Mouse (Mus musculus): Measurements from ENCODE around the gene Tmem242. TPM values are rescaled to one million over a fixed set of nuclear protein-coding genes. Genes with fewer than 3 reads are reported as not detected.

Gene Tmem242
- 135 and 136 TPM in 2 replicates for polyA plus RNA-seq (2015; fragmentation: Nextera tagmentation; extraction: Ambion mirVana)

- WGBS, result under 1% methylated on average over 27 of the region's 27 CpGs
- H3K9ac ChIP-seq, result peak within 1 kb of the TSS; percentile 86
- H3K4me3 ChIP-seq, result peak within 1 kb of the TSS; percentile 74
- H3K4me2 ChIP-seq (replicated peaks), result peak within 1 kb of the TSS; percentile 86
- peaks cover 14% of the 10 kb centered on the region for H3K4me1 ChIP-seq
- H3K27me3 ChIP-seq, result no peaks in the 10 kb centered on the region
- peaks cover 12% of the 10 kb centered on the region; the same call in 1 of the 2 replicates for H3K36me3 ChIP-seq
- H3K27ac ChIP-seq, result peak within 1 kb of the TSS; percentile 65; the same call in 1 of the 2 replicates
- ATAC-seq (ENCODE audit: low FRiP score, low read depth), result peak; percentile 90
- no peaks in the 10 kb centered on the region for H3K9me3 ChIP-seq
These were observed at the start of gene Tmem242 for GRCm38 (mm10) chr17:5440159-5440971. Gene Tmem242, minus strand, starts transcription at chr17:5440259.

DNA sequence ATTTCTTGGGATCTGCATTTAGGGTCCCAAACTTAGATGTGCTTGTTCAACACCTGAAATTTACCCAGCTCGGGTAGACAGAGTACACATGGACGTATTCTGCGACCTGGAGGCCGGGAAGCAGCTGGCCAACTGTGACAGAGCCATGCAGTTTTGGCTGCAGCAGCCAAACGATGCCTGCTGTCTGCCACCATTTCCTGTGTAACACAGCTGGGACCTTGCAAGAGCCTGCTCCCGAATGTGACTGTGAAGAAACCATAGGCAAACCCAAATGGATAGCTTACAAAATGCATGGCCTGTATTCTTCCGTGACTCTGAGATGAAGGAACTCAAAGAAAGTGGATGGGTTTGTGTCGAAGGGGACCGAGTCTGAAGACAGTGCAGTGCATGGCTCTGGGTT, 48.1 kb upstream of the Tmem242 start:
- H3K9me3 ChIP-seq, result no peaks in the 10 kb centered on the region; the same call in 1 of the 2 replicates
- no peak overlapping the region for H3K4me3 ChIP-seq
- H3K4me1 ChIP-seq, result no peaks in the 10 kb centered on the region; the same call in 1 of the 2 replicates
- no peak overlapping the region for H3K4me2 ChIP-seq (replicated peaks)
- H3K9ac ChIP-seq, result no peak overlapping the region
- no peaks in the 10 kb centered on the region for H3K36me3 ChIP-seq
- WGBS, result 52% methylated on average over 9 of the region's 9 CpGs
- no peak overlapping the region for H3K27ac ChIP-seq
- no peak for ATAC-seq (ENCODE audit: low FRiP score, low read depth)
- H3K27me3 ChIP-seq, result peaks cover 3% of the 10 kb centered on the region; the same call in 1 of the 2 replicates

GRCm38 (mm10) chr17:5484663-5485062, 44.6 kb upstream of the Tmem242 start:
- no peaks in the 10 kb centered on the region; the same call in 1 of the 2 replicates for H3K9me3 ChIP-seq

GRCm38 (mm10) chr17:5483456-5483855, 43.4 kb upstream of the Tmem242 start:
- H3K9me3 ChIP-seq, result no peaks in the 10 kb centered on the region; the same call in 1 of the 2 replicates
- H3K36me3 ChIP-seq, result no peaks in the 10 kb centered on the region
- no peak overlapping the region for H3K27ac ChIP-seq
- no peak overlapping the region for H3K9ac ChIP-seq
- ATAC-seq (ENCODE audit: low FRiP score, low read depth), result no peak
- 58% methylated on average over 4 of the region's 4 CpGs for WGBS
- H3K4me3 ChIP-seq, result no peak overlapping the region
- H3K27me3 ChIP-seq, result no peaks in the 10 kb centered on the region
- H3K4me1 ChIP-seq, result no peaks in the 10 kb centered on the region
- no peak overlapping the region for H3K4me2 ChIP-seq (replicated peaks)

More at GRCm38 (mm10) chr17:5484663-5485062, 44.6 kb upstream of the Tmem242 start:
- 97% methylated on average over 1 of the region's 1 CpGs for WGBS
- H3K4me1 ChIP-seq, result no peaks in the 10 kb centered on the region
- no peak overlapping the region for H3K9ac ChIP-seq
- ATAC-seq (ENCODE audit: low FRiP score, low read depth), result no peak
- no peak overlapping the region for H3K27ac ChIP-seq
- H3K27me3 ChIP-seq, result peaks cover 3% of the 10 kb centered on the region; the same call in 1 of the 2 replicates
- no peak overlapping the region for H3K4me3 ChIP-seq
- no peaks in the 10 kb centered on the region for H3K36me3 ChIP-seq
- no peak overlapping the region for H3K4me2 ChIP-seq (replicated peaks)

DNA sequence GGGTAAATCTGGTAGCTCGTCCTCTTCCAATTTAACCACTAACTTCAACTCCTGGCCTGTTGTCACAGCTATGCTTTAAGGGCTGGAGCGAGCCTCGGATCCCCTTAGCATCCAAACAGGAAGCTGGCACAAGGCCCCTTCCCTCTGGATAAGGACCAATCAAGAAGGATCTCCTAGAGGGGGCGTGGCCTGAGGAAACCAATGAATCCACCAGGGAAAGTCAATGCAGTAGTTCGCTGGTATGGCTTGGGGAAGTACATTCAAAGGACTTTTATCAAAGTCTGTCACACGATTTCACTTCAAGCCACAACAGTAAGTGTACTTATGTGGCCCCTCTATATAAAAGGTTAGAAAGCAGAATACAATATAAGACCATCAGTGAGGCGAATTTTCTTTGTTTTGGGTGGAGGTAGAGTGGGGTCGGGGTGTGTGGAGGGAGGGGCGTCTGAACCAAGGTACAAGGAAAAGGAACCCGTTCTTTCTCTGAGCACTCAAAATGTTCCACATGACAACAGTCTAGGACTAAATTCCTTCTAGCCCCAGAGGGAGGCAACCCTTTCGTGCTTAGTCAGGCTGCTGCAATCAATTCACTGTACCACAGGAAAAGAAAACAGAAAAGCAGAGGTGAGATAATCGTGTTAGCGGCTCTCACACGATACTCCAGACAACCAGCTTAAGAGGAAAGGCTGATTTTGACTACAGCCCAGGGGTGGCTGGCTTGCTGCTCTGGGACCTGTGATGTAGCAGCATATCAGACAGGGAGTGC, 36.1 kb upstream of the Tmem242 start:
- Histone ChIP-seq H3K4me3 (no peak overlapping the region), H3K36me3 (no peaks in the 10 kb centered on the region), H3K9ac (no peak overlapping the region), H3K27ac (no peak overlapping the region), H3K27me3 (no peaks in the 10 kb centered on the region), H3K9me3 (no peaks in the 10 kb centered on the region), H3K4me1 (no peaks in the 10 kb centered on the region), H3K4me2 (replicated peaks) (no peak overlapping the region)
- no peak for ATAC-seq (ENCODE audit: low FRiP score, low read depth)
- 63% methylated on average over 14 of the region's 14 CpGs for WGBS

DNA sequence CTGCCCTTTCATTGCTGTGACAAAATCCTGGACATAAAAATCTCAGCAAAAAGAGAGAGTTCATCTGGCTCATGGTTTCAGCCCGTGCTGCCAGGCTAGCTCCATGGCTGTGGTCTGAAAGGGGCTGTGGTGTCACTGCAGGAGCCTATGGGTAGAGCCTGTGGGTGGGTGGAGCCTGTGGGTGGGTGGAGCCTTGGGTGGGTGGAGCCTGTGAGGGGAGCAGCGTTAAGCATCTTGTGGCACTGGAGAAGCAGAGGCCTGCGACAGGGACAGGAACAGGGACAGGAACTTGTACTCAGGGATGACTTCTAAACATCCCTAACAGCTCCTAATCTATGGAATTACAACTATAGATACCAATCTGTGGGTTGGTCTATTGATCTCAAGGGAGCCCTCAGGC, 32.2 kb upstream of the Tmem242 start:
- Histone ChIP-seq H3K4me3 (no peak overlapping the region), H3K36me3 (no peaks in the 10 kb centered on the region), H3K27ac (no peak overlapping the region), H3K27me3 (no peaks in the 10 kb centered on the region), H3K4me1 (no peaks in the 10 kb centered on the region), H3K9me3 (no peaks in the 10 kb centered on the region), H3K9ac (no peak overlapping the region), H3K4me2 (replicated peaks) (no peak overlapping the region)
- no peak for ATAC-seq (ENCODE audit: low FRiP score, low read depth)
- WGBS, result 47% methylated on average over 3 of the region's 3 CpGs

GRCm38 (mm10) chr17:5467177-5467576, 27.1 kb upstream of the Tmem242 start:
- Histone ChIP-seq H3K27ac (no peak overlapping the region), H3K4me1 (no peaks in the 10 kb centered on the region), H3K27me3 (no peaks in the 10 kb centered on the region), H3K9me3 (no peaks in the 10 kb centered on the region), H3K4me3 (no peak overlapping the region), H3K9ac (no peak overlapping the region), H3K4me2 (replicated peaks) (no peak overlapping the region), H3K36me3 (no peaks in the 10 kb centered on the region)
- no peak for ATAC-seq (ENCODE audit: low FRiP score, low read depth)
- 43% methylated on average over 4 of the region's 4 CpGs for WGBS

GRCm38 (mm10) chr17:5466736-5467135, 26.7 kb upstream of the Tmem242 start:
- Histone ChIP-seq H3K4me3 (no peak overlapping the region), H3K4me2 (replicated peaks) (no peak overlapping the region), H3K36me3 (no peaks in the 10 kb centered on the region), H3K4me1 (no peaks in the 10 kb centered on the region), H3K9ac (no peak overlapping the region), H3K27me3 (no peaks in the 10 kb centered on the region), H3K27ac (no peak overlapping the region), H3K9me3 (no peaks in the 10 kb centered on the region)
- WGBS, result 89% methylated on average over 8 of the region's 8 CpGs
- no peak for ATAC-seq (ENCODE audit: low FRiP score, low read depth)

GRCm38 (mm10) chr17:5463912-5464311, 23.9 kb upstream of the Tmem242 start:
- Histone ChIP-seq H3K4me3 (no peak overlapping the region), H3K9ac (no peak overlapping the region), H3K27ac (no peak overlapping the region), H3K4me1 (no peaks in the 10 kb centered on the region), H3K4me2 (replicated peaks) (no peak overlapping the region), H3K27me3 (no peaks in the 10 kb centered on the region), H3K9me3 (no peaks in the 10 kb centered on the region), H3K36me3 (no peaks in the 10 kb centered on the region)
- no peak for ATAC-seq (ENCODE audit: low FRiP score, low read depth)
- WGBS, result 83% methylated on average over 2 of the region's 2 CpGs

DNA sequence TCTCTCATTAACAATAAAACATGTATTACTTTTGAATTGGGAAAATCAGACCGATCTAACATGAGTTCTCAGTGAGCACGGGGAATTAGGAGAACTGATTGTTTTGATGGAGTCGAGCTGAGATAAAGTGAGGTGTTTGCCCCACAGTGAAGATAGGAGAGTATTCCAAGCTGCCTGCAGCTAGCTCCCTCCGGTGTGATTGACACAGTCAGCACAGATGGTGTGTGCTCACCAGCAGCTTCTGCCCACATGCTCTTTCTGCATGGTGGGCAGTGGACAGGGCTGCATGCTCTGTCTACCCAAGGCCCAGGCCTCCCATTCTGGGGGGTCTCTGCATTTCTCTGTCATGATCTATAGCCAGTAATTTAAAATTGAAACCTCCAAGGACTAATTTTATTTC, 13.6 kb upstream of the Tmem242 start:
- WGBS, result 77% methylated on average over 4 of the region's 4 CpGs
- Histone ChIP-seq H3K4me3 (no peak overlapping the region), H3K9me3 (no peaks in the 10 kb centered on the region), H3K36me3 (no peaks in the 10 kb centered on the region), H3K27ac (no peak overlapping the region), H3K27me3 (peaks cover 2% of the 10 kb centered on the region; the same call in 1 of the 2 replicates), H3K4me1 (no peaks in the 10 kb centered on the region), H3K4me2 (replicated peaks) (no peak overlapping the region), H3K9ac (no peak overlapping the region)
- ATAC-seq (ENCODE audit: low FRiP score, low read depth), result no peak

GRCm38 (mm10) chr17:5443751-5444150, 3.7 kb upstream of the Tmem242 start:
- H3K4me2 ChIP-seq (replicated peaks), result no peak overlapping the region
- H3K27me3 ChIP-seq, result peaks cover 6% of the 10 kb centered on the region; the same call in 1 of the 2 replicates
- H3K9me3 ChIP-seq, result no peaks in the 10 kb centered on the region
- no peak overlapping the region for H3K9ac ChIP-seq
- peaks cover 14% of the 10 kb centered on the region for H3K4me1 ChIP-seq
- H3K36me3 ChIP-seq, result no peaks in the 10 kb centered on the region
- 58% methylated on average over 5 of the region's 5 CpGs for WGBS
- no peak overlapping the region for H3K4me3 ChIP-seq
- no peak overlapping the region for H3K27ac ChIP-seq
- ATAC-seq (ENCODE audit: low FRiP score, low read depth), result no peak

- 38% methylated on average over 3 of the region's 3 CpGs for WGBS
- no peak overlapping the region for H3K27ac ChIP-seq
- no peaks in the 10 kb centered on the region for H3K36me3 ChIP-seq
- no peak overlapping the region for H3K4me3 ChIP-seq
- H3K4me1 ChIP-seq, result peaks cover 14% of the 10 kb centered on the region
- no peak overlapping the region for H3K4me2 ChIP-seq (replicated peaks)
- no peaks in the 10 kb centered on the region for H3K9me3 ChIP-seq
- ATAC-seq (ENCODE audit: low FRiP score, low read depth), result no peak
- H3K27me3 ChIP-seq, result peaks cover 1% of the 10 kb centered on the region; the same call in 1 of the 2 replicates
- no peak overlapping the region for H3K9ac ChIP-seq
These were observed 3.2 kb upstream of the Tmem242 start for GRCm38 (mm10) chr17:5443260-5443659.
